Mouse (Mus musculus) liver, embryonic 12.5 days (tissue): ENCODE results near the gene Zscan4b. TPM values are rescaled to one million over a fixed set of nuclear protein-coding genes. Genes with fewer than 3 reads are reported as not detected.
"Not testable (repeated sequence)": the region's sequence is repeated elsewhere in the genome, so short reads cannot be mapped to it uniquely, and the experiment has no call there.

ENCODE experiments used
- ATAC-seq: fragments of 200-750 bp; cut with Nextera tagmentation; 2 replicates; pipeline ENCODE4 v1.8.0; 2017; ENCODE audit warnings: moderate number of reproducible peaks, mild to moderate bottlenecking, moderate library complexity
- H3K27ac ChIP-seq: fragments of 300-500 bp; sonication (generic); 2 replicates; pipeline ENCODE4 v1.5.1; 2016; ENCODE audit warnings: mild to moderate bottlenecking
- H3K27me3 ChIP-seq: fragments of 300-500 bp; sonication (generic); replicated peaks from 2 replicates; pipeline ENCODE4 v1.6.1; 2016; ENCODE audit warnings: mild to moderate bottlenecking, moderate library complexity
- H3K36me3 ChIP-seq: fragments of 300-500 bp; sonication (generic); 2 replicates; pipeline ENCODE4 v1.6.1; 2016; ENCODE audit warnings: mild to moderate bottlenecking, moderate library complexity
- H3K4me1 ChIP-seq: fragments of 300-500 bp; sonication (generic); 2 replicates; pipeline ENCODE4 v1.6.1; 2016
- H3K4me2 ChIP-seq: fragments of 300-500 bp; sonication (generic); 2 replicates; pipeline ENCODE4 v1.6.1; 2016; ENCODE audit warnings: mild to moderate bottlenecking, moderate library complexity
- H3K4me3 ChIP-seq: fragments of 300-500 bp; sonication (generic); 2 replicates; pipeline ENCODE4 v1.5.1; 2016; ENCODE audit warnings: mild to moderate bottlenecking, moderate library complexity
- H3K9ac ChIP-seq: fragments of 300-500 bp; sonication (generic); 2 replicates; pipeline ENCODE4 v1.6.1; 2016; ENCODE audit warnings: mild to moderate bottlenecking, moderate library complexity
- H3K9me3 ChIP-seq: fragments of 300-500 bp; sonication (generic); replicated peaks from 2 replicates; pipeline ENCODE4 v1.6.1; 2016; ENCODE audit warnings: mild to moderate bottlenecking, moderate library complexity
- WGBS: fragments of 180-500 bp; shearing (Covaris S2); methylation state at CpG from one replicate; pipeline ENCODE4 v1.1.7; 2016; ENCODE audit not compliant: insufficient replicate concordance; 5-methylcytosine and 5-hydroxymethylcytosine counted together
- polyA plus RNA-seq: library from polyadenylated mRNA; unstranded; fragments of >200 nt; fragmentation: Nextera tagmentation; extraction: Ambion mirVana; gene quantifications from 2 replicates; pipeline ENCODE4 v1.2.1, GENCODE M21; 2016

The Zscan4b gene
- polyA plus RNA-seq: not detected in 2 replicates

DNA sequence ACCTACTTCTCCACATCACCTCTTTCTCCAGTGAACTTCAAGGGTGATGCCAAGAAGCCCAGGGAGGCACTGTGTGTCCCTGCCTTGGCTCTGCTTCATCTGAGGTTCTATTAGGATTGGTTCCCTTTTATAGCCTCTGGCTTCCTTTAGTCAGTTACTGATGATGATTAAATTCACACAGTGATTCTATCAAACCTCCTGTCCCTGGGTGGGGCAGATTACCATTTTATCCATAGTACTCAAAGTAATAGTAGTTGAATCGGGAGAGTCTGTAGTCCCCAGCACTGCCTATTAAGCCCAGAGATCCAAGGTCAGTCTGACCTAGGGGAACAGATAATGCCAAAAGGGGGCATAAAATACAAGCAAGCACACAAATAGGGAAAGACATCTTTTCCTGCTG, at the start of gene Zscan4b:
Gene Zscan4b (minus strand): TSS at position 101 of the 400 bp plus-strand sequence.
- not testable (repeated sequence) for H3K27me3 ChIP-seq, H3K36me3 ChIP-seq, H3K4me1 ChIP-seq, H3K4me3 ChIP-seq, H3K27ac ChIP-seq, H3K4me2 ChIP-seq, H3K9ac ChIP-seq, H3K9me3 ChIP-seq, ATAC-seq
- 67% methylated on average over 1 of the region's 1 CpGs for WGBS

Other genes starting within 250 kb of the Zscan4b start
- not detected in 2 replicates for gene Nlrp4b, start 217.3 kb downstream of the Zscan4b start, polyA plus RNA-seq
- gene Vmn1r71, start 150.7 kb downstream of the Zscan4b start, polyA plus RNA-seq: not detected in 2 replicates
- not detected in 2 replicates for gene Zscan4c, start 100.7 kb upstream of the Zscan4b start, polyA plus RNA-seq
- not detected in 2 replicates for gene Zscan4-ps1, start 164.6 kb upstream of the Zscan4b start, polyA plus RNA-seq